Mouse (Mus musculus) heart, adult 2 months (tissue): Measurements from ENCODE around the gene Atp2a2. TPM values are rescaled to one million over a fixed set of nuclear protein-coding genes. Genes with fewer than 3 reads are reported as not detected.

Experiments
- DNase-seq, 2 experiments: peaks; one replicate each; pipeline ENCODE4 v3.0.0; 2021
- H3K27ac ChIP-seq: fragments of 200-600 bp; 2 replicates; pipeline ENCODE4 v1.8.1; 2022
- H3K27me3 ChIP-seq: fragments of 200-500 bp; 2 replicates; pipeline ENCODE4 v1.6.1; 2012; ENCODE audit warnings: mild to moderate bottlenecking, low read length, inconsistent platforms, mixed read lengths; ENCODE audit not compliant: control insufficient read depth, insufficient read depth
- H3K36me3 ChIP-seq: fragments of 200-500 bp; 2 replicates; pipeline ENCODE4 v1.6.1; 2012; ENCODE audit warnings: low read length, inconsistent platforms; ENCODE audit not compliant: control insufficient read depth, insufficient read depth
- H3K4me1 ChIP-seq: fragments of 200-500 bp; 2 replicates; pipeline ENCODE4 v1.6.1; 2011; ENCODE audit warnings: low read length; ENCODE audit not compliant: control insufficient read depth, insufficient read depth
- H3K4me3 ChIP-seq: fragments of 200-600 bp; 2 replicates; pipeline ENCODE4 v1.8.1; 2022
- H3K79me2 ChIP-seq: fragments of 200-500 bp; replicated peaks from 2 replicates; pipeline ENCODE4 v1.6.1; 2012; ENCODE audit warnings: mild to moderate bottlenecking, inconsistent platforms, low read length, moderate library complexity, mixed read lengths; ENCODE audit not compliant: control insufficient read depth, insufficient read depth
- H3K9ac ChIP-seq: fragments of 200-500 bp; 2 replicates; pipeline ENCODE4 v1.6.1; 2012; ENCODE audit warnings: low read depth, mild to moderate bottlenecking, control low read depth, inconsistent platforms, low read length, mixed read lengths
- CTCF ChIP-seq: fragments of 200-600 bp; IDR thresholded peaks from 2 replicates; pipeline ENCODE4 v1.8.1; 2022; ENCODE audit warnings: antibody characterized with exemption, mild to moderate bottlenecking, moderate library complexity
- EP300 ChIP-seq: fragments of 200-500 bp; IDR thresholded peaks from 2 replicates; pipeline ENCODE4 v1.6.1; 2011; ENCODE audit warnings: low read depth, low read length, control low read depth; ENCODE audit not compliant: insufficient read depth
- POLR2A ChIP-seq: fragments of 200-500 bp; IDR thresholded peaks from 2 replicates; pipeline ENCODE4 v1.6.1; 2011; ENCODE audit warnings: mild to moderate bottlenecking, low read depth, low read length, control low read depth; ENCODE audit not compliant: insufficient read depth
- WGBS: fragments of 180-500 bp; shearing (Covaris S2); methylation state at CpG from one replicate; pipeline ENCODE4 v1.1.7; 2018; 5-methylcytosine and 5-hydroxymethylcytosine counted together
- intact Hi-C: fragments of 180-260 bp; cut with DNase I; formaldehyde crosslinking; loops from one replicate; pipeline ENCODE4 v1.15.1; 2025
- polyA plus RNA-seq: library from polyadenylated mRNA; depleted of rRNA; stranded (reverse); fragments of >200 nt; gene quantifications from 2 replicates; pipeline ENCODE4 v1.2.3, GENCODE M21; 2012
- total RNA-seq, 2 experiments: library from RNA; stranded (reverse); gene quantifications; 2 replicates each; pipeline ENCODE4 v1.2.3; 2021

Atp2a2 gene
- total and polyA plus RNA-seq, 3 experiments: 3,546 to 13,259 (median 11,796) TPM

DNA sequence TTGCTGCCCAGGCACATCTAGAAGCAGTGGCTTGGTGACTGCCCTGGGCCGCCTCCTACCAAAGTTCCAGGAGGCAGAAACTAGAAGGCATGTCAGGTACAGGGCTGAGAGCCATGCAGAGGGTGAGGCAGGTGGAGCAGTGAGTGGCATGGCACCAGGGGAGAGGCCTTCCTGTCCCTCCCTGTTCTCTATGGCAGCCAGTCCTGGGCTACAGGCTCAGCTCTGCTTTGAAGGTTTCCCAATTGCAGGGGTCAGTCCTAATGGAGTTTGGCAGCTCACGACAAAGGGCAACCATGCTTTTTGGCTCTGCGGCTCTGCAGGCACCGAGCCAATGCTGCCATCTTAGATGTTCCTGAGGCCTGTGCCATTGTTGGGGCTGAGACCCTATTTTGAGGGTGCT lies 47.6 kb downstream of the Atp2a2 start:
- H3K36me3 ChIP-seq: peaks cover 23% of the 10 kb centered on the region
- no peak overlapping the region for H3K4me3 ChIP-seq
- no peaks in the 10 kb centered on the region for H3K79me2 ChIP-seq
- TF ChIP-seq EP300 (peak; percentile 89), POLR2A (peak; percentile 40; the same call in 1 of the 2 replicates), CTCF (no peak)
- 76% methylated on average over 4 of the region's 4 CpGs for WGBS
- H3K4me1 ChIP-seq: no peaks in the 10 kb centered on the region
- DNase-seq: no peak
- no peak overlapping the region for H3K27ac ChIP-seq
- no peak overlapping the region for H3K9ac ChIP-seq
- no peaks in the 10 kb centered on the region for H3K27me3 ChIP-seq
- intact Hi-C loops: loop anchor here (5.0 kb wide), 1 partner anchor 52 kb away; no protein-coding TSS in a partner anchor

DNA sequence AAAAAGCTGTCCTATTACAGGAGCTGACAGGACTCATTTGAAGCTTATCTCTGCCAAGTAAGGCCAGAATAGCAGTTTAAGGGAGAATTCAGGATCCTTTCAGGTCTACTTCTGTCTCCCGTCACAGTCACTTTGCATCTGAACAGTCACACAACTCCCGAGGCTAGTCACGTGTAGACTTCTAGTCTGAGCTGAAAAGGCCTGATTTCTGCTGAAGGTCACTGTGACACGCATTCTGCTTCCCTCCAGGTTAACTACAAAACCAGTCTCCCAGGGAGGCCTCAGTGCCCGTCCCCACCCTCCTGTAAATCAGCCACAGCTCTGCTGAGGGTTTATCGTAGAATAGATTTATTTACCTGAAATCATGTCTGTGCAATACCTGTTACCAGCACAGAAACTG lies 48.8 kb downstream of the Atp2a2 start:
- H3K9ac ChIP-seq: no peak overlapping the region
- H3K27me3 ChIP-seq: no peaks in the 10 kb centered on the region
- TF ChIP-seq EP300 (peak; percentile 41; the same call in 1 of the 2 replicates), CTCF (no peak), POLR2A (peak; percentile 8; the same call in 1 of the 2 replicates)
- DNase-seq: no peak
- no peaks in the 10 kb centered on the region for H3K79me2 ChIP-seq
- H3K4me3 ChIP-seq: no peak overlapping the region
- WGBS: 57% methylated on average over 6 of the region's 6 CpGs
- H3K36me3 ChIP-seq: peaks cover 13% of the 10 kb centered on the region
- H3K27ac ChIP-seq: no peak overlapping the region
- H3K4me1 ChIP-seq: no peaks in the 10 kb centered on the region
- intact Hi-C loops: loop anchor here (5.0 kb wide), 1 partner anchor 51 kb away; no protein-coding TSS in a partner anchor

DNA sequence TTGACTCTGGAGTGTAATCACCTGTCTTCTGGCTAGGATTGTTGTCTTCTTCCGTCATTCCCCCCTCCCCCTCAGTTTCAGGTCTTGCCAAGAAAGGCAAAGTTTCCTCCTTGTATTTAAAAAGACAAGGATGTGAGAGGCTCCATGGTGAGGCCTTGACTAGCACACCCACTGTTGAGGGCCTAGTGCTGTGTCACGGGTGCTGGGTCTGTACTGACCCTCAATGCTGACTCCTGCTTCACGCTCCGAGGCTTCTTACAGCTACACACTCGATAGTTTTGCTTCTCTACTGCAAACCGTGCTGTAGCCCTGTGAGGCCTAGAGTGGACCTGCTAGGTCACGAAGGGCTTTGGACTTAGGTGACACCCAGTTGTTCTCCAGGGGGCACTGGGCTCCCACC lies 49.8 kb downstream of the Atp2a2 start:
- Histone ChIP-seq H3K79me2 (no peaks in the 10 kb centered on the region), H3K4me3 (no peak overlapping the region), H3K36me3 (peaks cover 10% of the 10 kb centered on the region), H3K27me3 (no peaks in the 10 kb centered on the region), H3K27ac (no peak overlapping the region; the same call in 1 of the 2 replicates), H3K9ac (0 out of 2 replicates have a peak overlapping the region, but pooled peaks have one; percentile 0), H3K4me1 (no peaks in the 10 kb centered on the region)
- intact Hi-C loops: loop anchor here (5.0 kb wide), 1 partner anchor 50 kb away; no protein-coding TSS in a partner anchor
- WGBS: 53% methylated on average over 7 of the region's 7 CpGs
- DNase-seq: no peak
- TF ChIP-seq POLR2A (peak; percentile 42), CTCF (no peak), EP300 (peak; percentile 89)

DNA sequence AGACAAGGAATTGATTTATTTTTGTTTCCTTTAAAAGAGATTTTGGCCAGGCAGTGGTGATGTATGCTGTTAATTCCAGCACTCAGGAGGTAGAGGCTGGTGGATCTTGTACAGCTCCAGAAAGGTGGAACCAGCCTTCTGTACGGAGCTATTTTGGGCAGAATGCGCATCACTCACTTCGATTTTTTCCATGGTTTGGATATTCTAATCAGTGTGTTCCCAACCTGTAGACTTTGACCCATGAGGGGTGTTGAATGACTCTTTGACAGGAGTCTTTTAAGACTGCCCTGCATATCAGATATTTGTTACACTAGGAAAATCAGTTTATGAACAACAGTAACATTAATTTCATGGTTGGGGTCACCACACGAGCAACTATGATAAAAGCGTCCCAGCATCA lies 50.7 kb downstream of the Atp2a2 start:
- H3K9ac ChIP-seq: no peak overlapping the region
- peaks cover 10% of the 10 kb centered on the region for H3K36me3 ChIP-seq
- H3K27ac ChIP-seq: no peak overlapping the region; the same call in 1 of the 2 replicates
- DNase-seq: no peak
- intact Hi-C loops: loop anchor here (5.0 kb wide), 1 partner anchor 49 kb away; no protein-coding TSS in a partner anchor
- H3K27me3 ChIP-seq: no peaks in the 10 kb centered on the region
- H3K4me3 ChIP-seq: no peak overlapping the region
- no peaks in the 10 kb centered on the region for H3K79me2 ChIP-seq
- TF ChIP-seq CTCF (no peak), POLR2A (no peak), EP300 (no peak)
- 58% methylated on average over 5 of the region's 5 CpGs for WGBS
- no peaks in the 10 kb centered on the region for H3K4me1 ChIP-seq

DNA sequence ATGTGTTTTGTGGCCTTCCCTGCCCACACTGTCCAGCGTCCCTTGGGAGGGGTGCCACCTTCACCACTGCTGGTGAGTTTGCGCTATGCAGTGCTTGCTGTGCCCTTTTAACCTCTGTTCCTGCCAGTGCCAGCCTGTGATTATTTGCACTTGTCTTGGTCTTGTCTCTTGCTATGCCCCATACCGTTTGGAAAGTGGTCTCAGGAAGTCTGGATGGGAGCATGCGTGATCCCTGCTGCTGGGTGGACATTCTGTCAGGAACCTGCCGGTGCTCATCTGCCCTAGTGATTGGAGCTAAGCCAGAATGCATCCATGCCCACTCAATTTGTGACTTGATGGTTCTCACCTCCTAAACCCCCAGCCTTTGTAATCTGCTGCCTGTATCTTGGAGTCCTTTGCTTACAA lies 51.1 kb downstream of the Atp2a2 start:
- H3K27ac ChIP-seq: no peak overlapping the region; the same call in 1 of the 2 replicates
- peaks cover 8% of the 10 kb centered on the region for H3K36me3 ChIP-seq
- intact Hi-C loops: loop anchor here (5.0 kb wide), 1 partner anchor 49 kb away; no protein-coding TSS in a partner anchor
- H3K27me3 ChIP-seq: no peaks in the 10 kb centered on the region
- DNase-seq: peak in 1 of 2 experiments; percentile 51
- H3K79me2 ChIP-seq: no peaks in the 10 kb centered on the region
- 46% methylated on average over 5 of the region's 5 CpGs for WGBS
- H3K4me1 ChIP-seq: no peaks in the 10 kb centered on the region
- H3K4me3 ChIP-seq: no peak overlapping the region
- TF ChIP-seq EP300 (peak; percentile 96), POLR2A (peak; percentile 83; the same call in 1 of the 2 replicates), CTCF (peak; percentile 7; the same call in 1 of the 2 replicates)
- no peak overlapping the region for H3K9ac ChIP-seq

DNA sequence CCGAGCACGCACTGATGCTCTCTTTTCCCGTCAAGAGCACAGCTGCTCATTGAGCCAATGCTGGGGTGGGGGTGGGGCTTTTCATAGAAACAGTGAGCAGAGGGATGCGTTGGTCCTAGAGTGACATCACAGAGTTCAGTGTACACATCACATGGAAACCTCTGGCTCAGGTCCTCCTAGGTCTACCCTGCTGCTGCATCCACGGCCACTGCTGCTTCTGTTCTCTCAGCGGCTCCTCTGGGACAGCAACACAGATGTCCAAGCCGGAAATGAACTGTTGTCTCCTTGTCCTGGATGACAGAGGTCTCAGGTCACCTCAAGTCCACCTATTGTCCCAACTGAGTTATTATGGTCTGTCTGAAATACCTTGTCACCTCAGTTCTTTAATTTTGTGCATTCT lies 52.1 kb downstream of the Atp2a2 start:
- peaks cover 8% of the 10 kb centered on the region for H3K36me3 ChIP-seq
- no peak for DNase-seq
- H3K27ac ChIP-seq: no peak overlapping the region
- H3K4me1 ChIP-seq: no peaks in the 10 kb centered on the region
- no peak for TF ChIP-seq CTCF
- TF ChIP-seq EP300: peak; percentile 60; the same call in 1 of the 2 replicates
- peak; percentile 53 for TF ChIP-seq POLR2A
- intact Hi-C loops: loop anchor here (5.0 kb wide), 1 partner anchor 48 kb away; no protein-coding TSS in a partner anchor
- 38% methylated on average over 7 of the region's 7 CpGs for WGBS
- no peak overlapping the region for H3K4me3 ChIP-seq
- H3K27me3 ChIP-seq: no peaks in the 10 kb centered on the region
- H3K9ac ChIP-seq: no peak overlapping the region
- H3K79me2 ChIP-seq: no peaks in the 10 kb centered on the region
